Mouse (Mus musculus): ENCODE data around the gene Adamts17. TPM values are rescaled to one million over a fixed set of nuclear protein-coding genes. Genes with fewer than 3 reads are reported as not detected.

Adamts17 gene
- polyA plus RNA-seq, 1 experiment from 2014 or later: 5.2 TPM

- Histone ChIP-seq H3K4me3 (no peak overlapping the region), H3K4me2 (no peak overlapping the region), H3K27ac (replicated peaks) (no peak overlapping the region), H3K9ac (no peak overlapping the region), H3K4me1 (peaks cover 18% of the 10 kb centered on the region), H3K36me3 (0 out of 2 replicates have a peak, but pooled peaks cover 4% of the 10 kb centered on the region), H3K9me3 (no peaks in the 10 kb centered on the region), H3K27me3 (replicated peaks) (0 out of 2 replicates have a peak, but pooled peaks cover 3% of the 10 kb centered on the region)
- no peak for ATAC-seq (ENCODE audit: extremely low read depth, insufficient number of reproducible peaks, low FRiP score, low TSS enrichment)
- 42% methylated on average over 10 of the region's 10 CpGs for WGBS
Measured at GRCm38 (mm10) chr7:66974859-66975258, 135.3 kb downstream of the Adamts17 start.

GRCm38 (mm10) chr7:66976371-66976770, 136.8 kb downstream of the Adamts17 start:
- Histone ChIP-seq H3K27ac (replicated peaks) (no peak overlapping the region), H3K27me3 (replicated peaks) (0 out of 2 replicates have a peak, but pooled peaks cover 3% of the 10 kb centered on the region), H3K36me3 (0 out of 2 replicates have a peak, but pooled peaks cover 4% of the 10 kb centered on the region), H3K4me3 (no peak overlapping the region), H3K4me2 (no peak overlapping the region), H3K9ac (no peak overlapping the region), H3K4me1 (peaks cover 10% of the 10 kb centered on the region), H3K9me3 (no peaks in the 10 kb centered on the region)
- WGBS: 89% methylated on average over 9 of the region's 9 CpGs
- no peak for ATAC-seq (ENCODE audit: extremely low read depth, insufficient number of reproducible peaks, low FRiP score, low TSS enrichment)

- Histone ChIP-seq H3K4me2 (no peak overlapping the region), H3K9ac (no peak overlapping the region), H3K27me3 (replicated peaks) (0 out of 2 replicates have a peak, but pooled peaks cover 3% of the 10 kb centered on the region), H3K27ac (replicated peaks) (no peak overlapping the region), H3K9me3 (peaks cover 4% of the 10 kb centered on the region; the same call in 1 of the 2 replicates), H3K36me3 (no peaks in the 10 kb centered on the region), H3K4me3 (no peak overlapping the region), H3K4me1 (no peaks in the 10 kb centered on the region)
- no peak for ATAC-seq (ENCODE audit: extremely low read depth, insufficient number of reproducible peaks, low FRiP score, low TSS enrichment)
- 82% methylated on average over 6 of the region's 6 CpGs for WGBS
Measured at GRCm38 (mm10) chr7:66981591-66981990, 142.1 kb downstream of the Adamts17 start.

GRCm38 (mm10) chr7:66982084-66982483, 142.5 kb downstream of the Adamts17 start:
- H3K4me1 ChIP-seq: no peaks in the 10 kb centered on the region
- H3K9me3 ChIP-seq: peaks cover 4% of the 10 kb centered on the region; the same call in 1 of the 2 replicates
- no peak overlapping the region for H3K27ac ChIP-seq (replicated peaks)
- no peak overlapping the region for H3K4me2 ChIP-seq
- no peak overlapping the region for H3K9ac ChIP-seq
- WGBS: 74% methylated on average over 5 of the region's 5 CpGs
- H3K36me3 ChIP-seq: no peaks in the 10 kb centered on the region
- H3K27me3 ChIP-seq (replicated peaks): 0 out of 2 replicates have a peak, but pooled peaks cover 3% of the 10 kb centered on the region
- no peak overlapping the region for H3K4me3 ChIP-seq
- ATAC-seq (ENCODE audit: extremely low read depth, insufficient number of reproducible peaks, low FRiP score, low TSS enrichment): no peak

- Histone ChIP-seq H3K4me1 (no peaks in the 10 kb centered on the region), H3K4me3 (no peak overlapping the region), H3K27ac (replicated peaks) (no peak overlapping the region), H3K4me2 (no peak overlapping the region), H3K9ac (no peak overlapping the region), H3K9me3 (peaks cover 4% of the 10 kb centered on the region; the same call in 1 of the 2 replicates), H3K27me3 (replicated peaks) (no peaks in the 10 kb centered on the region), H3K36me3 (0 out of 2 replicates have a peak, but pooled peaks cover 6% of the 10 kb centered on the region)
- 88% methylated on average over 4 of the region's 4 CpGs for WGBS
- no peak for ATAC-seq (ENCODE audit: extremely low read depth, insufficient number of reproducible peaks, low FRiP score, low TSS enrichment)
Measured at GRCm38 (mm10) chr7:66987671-66988070, 148.1 kb downstream of the Adamts17 start.

- WGBS: 68% methylated on average over 3 of the region's 3 CpGs
- Histone ChIP-seq H3K9ac (no peak overlapping the region), H3K4me1 (no peaks in the 10 kb centered on the region), H3K27me3 (replicated peaks) (no peaks in the 10 kb centered on the region), H3K9me3 (peaks cover 4% of the 10 kb centered on the region; the same call in 1 of the 2 replicates), H3K4me3 (no peak overlapping the region), H3K27ac (replicated peaks) (no peak overlapping the region), H3K36me3 (0 out of 2 replicates have a peak, but pooled peaks cover 6% of the 10 kb centered on the region), H3K4me2 (no peak overlapping the region)
- no peak for ATAC-seq (ENCODE audit: extremely low read depth, insufficient number of reproducible peaks, low FRiP score, low TSS enrichment)
Measured at GRCm38 (mm10) chr7:66988441-66988840, 148.9 kb downstream of the Adamts17 start.

GRCm38 (mm10) chr7:66989357-66990045, 150.0 kb downstream of the Adamts17 start:
- no peaks in the 10 kb centered on the region for H3K4me1 ChIP-seq
- no peak for ATAC-seq (ENCODE audit: extremely low read depth, insufficient number of reproducible peaks, low FRiP score, low TSS enrichment)

GRCm38 (mm10) chr7:66998821-66999220, 159.3 kb downstream of the Adamts17 start:
- Histone ChIP-seq H3K4me2 (no peak overlapping the region), H3K27me3 (replicated peaks) (no peaks in the 10 kb centered on the region), H3K36me3 (peaks cover 7% of the 10 kb centered on the region; the same call in 1 of the 2 replicates), H3K4me3 (no peak overlapping the region), H3K9me3 (no peaks in the 10 kb centered on the region), H3K9ac (no peak overlapping the region), H3K4me1 (no peaks in the 10 kb centered on the region), H3K27ac (replicated peaks) (no peak overlapping the region)
- no peak for ATAC-seq (ENCODE audit: extremely low read depth, insufficient number of reproducible peaks, low FRiP score, low TSS enrichment)
- 60% methylated on average over 6 of the region's 6 CpGs for WGBS

More at GRCm38 (mm10) chr7:66989357-66990045, 150.0 kb downstream of the Adamts17 start:
- 72% methylated on average over 3 of the region's 3 CpGs for WGBS
- Histone ChIP-seq H3K27me3 (replicated peaks) (no peaks in the 10 kb centered on the region), H3K9ac (no peak overlapping the region), H3K27ac (replicated peaks) (no peak overlapping the region), H3K9me3 (no peaks in the 10 kb centered on the region), H3K36me3 (0 out of 2 replicates have a peak, but pooled peaks cover 6% of the 10 kb centered on the region), H3K4me2 (no peak overlapping the region), H3K4me3 (no peak overlapping the region)

- Histone ChIP-seq H3K27ac (replicated peaks) (no peak overlapping the region), H3K36me3 (peaks cover 37% of the 10 kb centered on the region), H3K9ac (no peak overlapping the region), H3K4me3 (no peak overlapping the region), H3K4me2 (no peak overlapping the region), H3K9me3 (peaks cover 11% of the 10 kb centered on the region), H3K27me3 (replicated peaks) (no peaks in the 10 kb centered on the region), H3K4me1 (no peaks in the 10 kb centered on the region)
- 50% methylated on average over 1 of the region's 1 CpGs for WGBS
- no peak for ATAC-seq (ENCODE audit: extremely low read depth, insufficient number of reproducible peaks, low FRiP score, low TSS enrichment)
Measured at GRCm38 (mm10) chr7:67003648-67004047, 164.1 kb downstream of the Adamts17 start.

- Histone ChIP-seq H3K9me3 (peaks cover 13% of the 10 kb centered on the region), H3K9ac (no peak overlapping the region)
- 93% methylated on average over 5 of the region's 5 CpGs for WGBS
Measured at GRCm38 (mm10) chr7:67004220-67004619, 164.7 kb downstream of the Adamts17 start.

GRCm38 (mm10) chr7:67009841-67010240, 170.3 kb downstream of the Adamts17 start:
- WGBS: 86% methylated on average over 5 of the region's 5 CpGs
- no peaks in the 10 kb centered on the region for H3K27me3 ChIP-seq (replicated peaks)
- H3K4me3 ChIP-seq: no peak overlapping the region
- H3K9me3 ChIP-seq: peaks cover 13% of the 10 kb centered on the region
- H3K9ac ChIP-seq: no peak overlapping the region
- peaks cover 25% of the 10 kb centered on the region for H3K36me3 ChIP-seq
- no peak overlapping the region for H3K27ac ChIP-seq (replicated peaks)
- H3K4me1 ChIP-seq: peaks cover 31% of the 10 kb centered on the region
- no peak for ATAC-seq (ENCODE audit: extremely low read depth, insufficient number of reproducible peaks, low FRiP score, low TSS enrichment)
- no peak overlapping the region for H3K4me2 ChIP-seq

More at GRCm38 (mm10) chr7:67004220-67004619, 164.7 kb downstream of the Adamts17 start:
- Histone ChIP-seq H3K36me3 (peaks cover 40% of the 10 kb centered on the region), H3K27me3 (replicated peaks) (no peaks in the 10 kb centered on the region), H3K4me1 (no peaks in the 10 kb centered on the region), H3K27ac (replicated peaks) (no peak overlapping the region), H3K4me3 (no peak overlapping the region), H3K4me2 (no peak overlapping the region)
- ATAC-seq (ENCODE audit: extremely low read depth, insufficient number of reproducible peaks, low FRiP score, low TSS enrichment): no peak
